Mouse (Mus musculus) ES-Bruce4 (cell line): ENCODE results near the gene Gm28044. TPM values are rescaled to one million over a fixed set of nuclear protein-coding genes. Genes with fewer than 3 reads are reported as not detected.
"Not testable (repeated sequence)": the region's sequence is repeated elsewhere in the genome, so short reads cannot be mapped to it uniquely, and the experiment has no call there.

Experiments used
- H3K27ac ChIP-seq: 2 replicates; pipeline ENCODE4 v1.5.1; 2012; ENCODE audit warnings: low read length, inconsistent platforms; ENCODE audit not compliant: insufficient read depth
- H3K27me3 ChIP-seq: 2 replicates; pipeline ENCODE4 v1.6.1; 2012; ENCODE audit warnings: mild to moderate bottlenecking, low read length, inconsistent platforms; ENCODE audit not compliant: control insufficient read depth, poor library complexity, insufficient read depth, severe bottlenecking
- H3K36me3 ChIP-seq: 2 replicates; pipeline ENCODE4 v1.6.1; 2012; ENCODE audit warnings: inconsistent platforms, mild to moderate bottlenecking, low read length, moderate library complexity; ENCODE audit not compliant: control insufficient read depth, poor library complexity, insufficient read depth, severe bottlenecking
- H3K4me1 ChIP-seq: one replicate; pipeline ENCODE4 v1.8.1; 2011; ENCODE audit warnings: low read length; ENCODE audit not compliant: control insufficient read depth, insufficient read depth
- H3K4me3 ChIP-seq: 2 replicates; pipeline ENCODE4 v1.5.1; 2011; ENCODE audit warnings: low read depth, mild to moderate bottlenecking, low read length
- H3K9ac ChIP-seq: 2 replicates; pipeline ENCODE4 v1.6.1; 2012; ENCODE audit warnings: low read depth, mild to moderate bottlenecking, inconsistent platforms; ENCODE audit not compliant: poor library complexity, severe bottlenecking
- H3K9me3 ChIP-seq: replicated peaks from 2 replicates; pipeline ENCODE4 v1.6.1; 2012; ENCODE audit warnings: mild to moderate bottlenecking, low read length, inconsistent platforms; ENCODE audit not compliant: control insufficient read depth, poor library complexity, insufficient read depth, severe bottlenecking
- CTCF ChIP-seq: IDR thresholded peaks from one replicate; pipeline ENCODE4 v1.8.1; 2011; ENCODE audit warnings: low read depth, low read length
- EP300 ChIP-seq: IDR thresholded peaks from 2 replicates; pipeline ENCODE4 v1.6.1; 2011; ENCODE audit warnings: low read depth, low read length; ENCODE audit not compliant: insufficient read depth
- POLR2A ChIP-seq: IDR thresholded peaks from one replicate; pipeline ENCODE4 v1.8.1; 2011; ENCODE audit warnings: low read length; ENCODE audit not compliant: insufficient read depth
- polyA plus RNA-seq: library from polyadenylated mRNA; stranded (reverse); fragments of >200 nt; gene quantifications from 2 replicates; pipeline ENCODE4 v1.2.4, GENCODE M21; 2011; ENCODE audit warnings: low read depth; ENCODE audit not compliant: missing spikeins, insufficient read depth, insufficient read length

Gm28044 gene
- polyA plus RNA-seq, result 2.5 and 4.6 TPM in 2 replicates

DNA sequence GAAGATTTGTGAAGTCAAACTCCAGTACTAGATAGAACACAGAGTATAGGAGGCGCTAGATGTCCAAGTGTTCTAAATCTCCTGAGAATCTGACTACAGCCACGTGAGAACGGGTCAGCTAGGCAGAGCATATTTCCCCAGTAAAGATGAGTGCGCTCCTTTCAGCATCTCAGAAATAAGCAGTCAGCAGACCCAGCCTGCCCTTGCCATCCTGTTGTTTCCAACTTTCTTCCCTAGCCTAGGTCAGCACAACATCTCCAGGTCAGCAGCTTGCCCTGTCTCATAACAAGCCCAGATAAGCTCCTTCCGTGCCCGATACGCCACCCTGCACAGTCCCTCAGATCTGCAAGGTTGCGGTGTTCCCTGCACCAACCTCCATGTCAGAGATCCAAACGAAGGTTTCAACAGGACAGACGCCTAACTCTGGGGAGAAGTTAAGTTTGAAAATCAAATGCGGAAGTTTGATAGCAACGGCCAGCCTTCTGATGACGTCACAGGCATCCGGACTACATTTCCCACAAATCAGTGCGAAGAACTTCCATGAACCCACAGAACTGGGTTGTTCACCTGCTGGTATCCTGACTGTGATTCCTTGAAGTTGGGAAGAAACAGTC is at the start of gene Gm28044, which contains the start of gene Zfp953:
TSS of gene Gm28044 (minus strand) at position 406 of the 614 bp plus-strand sequence.
TSS of gene Zfp953 (minus strand) at position 475 of the 614 bp plus-strand sequence.
- peak within 1 kb of the TSS; percentile 4; the same call in 1 of the 2 replicates for H3K27ac ChIP-seq
- H3K4me1 ChIP-seq, result peaks cover 2% of the 10 kb centered on the region
- TF ChIP-seq EP300 (no peak), POLR2A (no peak), CTCF (no peak)
- peak within 1 kb of the TSS; percentile 77 for H3K9ac ChIP-seq
- H3K4me3 ChIP-seq, result peak within 1 kb of the TSS; percentile 100
- H3K36me3 ChIP-seq, result no peaks in the 10 kb centered on the region
- no peaks in the 10 kb centered on the region for H3K9me3 ChIP-seq
- H3K27me3 ChIP-seq, result no peaks in the 10 kb centered on the region

- peak within 1 kb of the TSS; percentile 98 for H3K4me3 ChIP-seq
Measured at GRCm38 (mm10) chr13:67399183-67399903, 39.0 kb upstream of the Gm28044 start, which contains the start of gene Zfp429. Zfp429 (minus strand) TSS chr13:67399819.

DNA sequence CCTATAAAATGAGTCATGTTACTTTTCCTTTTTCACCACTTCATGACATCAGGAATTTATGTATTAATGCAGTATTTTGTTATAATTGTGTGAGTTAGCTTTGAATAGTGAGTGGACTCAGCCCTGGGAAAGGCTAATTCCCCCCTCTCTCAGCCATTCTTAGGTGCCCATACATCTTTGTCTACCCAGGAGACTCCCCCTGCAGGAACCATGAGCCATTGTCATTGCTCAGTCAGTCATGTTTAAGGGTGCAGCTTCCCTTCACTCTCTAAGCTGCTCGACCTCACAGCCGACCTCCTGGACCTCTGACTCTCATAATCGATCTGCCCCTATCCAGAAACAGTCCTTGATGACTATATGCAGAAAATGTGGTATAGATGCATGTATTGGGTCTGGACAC is 15.9 kb upstream of the Gm28044 start:
- not testable (repeated sequence) for H3K9me3 ChIP-seq, H3K4me3 ChIP-seq, H3K27me3 ChIP-seq, H3K4me1 ChIP-seq, H3K27ac ChIP-seq, H3K36me3 ChIP-seq, H3K9ac ChIP-seq

More at GRCm38 (mm10) chr13:67399183-67399903, 39.0 kb upstream of the Gm28044 start, which contains the start of gene Zfp429:
- not testable (repeated sequence) for H3K36me3 ChIP-seq, H3K27me3 ChIP-seq, H3K9me3 ChIP-seq, H3K4me1 ChIP-seq, H3K27ac ChIP-seq
- peak within 1 kb of the TSS; percentile 56 for H3K9ac ChIP-seq

- H3K9me3 ChIP-seq, H3K4me1 ChIP-seq, H3K36me3 ChIP-seq, H3K27me3 ChIP-seq, H3K27ac ChIP-seq: not testable (repeated sequence)
- Histone ChIP-seq H3K9ac (peak within 1 kb of the TSS; percentile 56), H3K4me3 (peak within 1 kb of the TSS; percentile 99)
Measured at GRCm38 (mm10) chr13:67375050-67375911, 14.9 kb upstream of the Gm28044 start, which contains the start of the genes Gm28041 and Zfp456. Gm28041 (minus strand) TSS chr13:67375733. Zfp456 (minus strand) TSS chr13:67375810.

DNA sequence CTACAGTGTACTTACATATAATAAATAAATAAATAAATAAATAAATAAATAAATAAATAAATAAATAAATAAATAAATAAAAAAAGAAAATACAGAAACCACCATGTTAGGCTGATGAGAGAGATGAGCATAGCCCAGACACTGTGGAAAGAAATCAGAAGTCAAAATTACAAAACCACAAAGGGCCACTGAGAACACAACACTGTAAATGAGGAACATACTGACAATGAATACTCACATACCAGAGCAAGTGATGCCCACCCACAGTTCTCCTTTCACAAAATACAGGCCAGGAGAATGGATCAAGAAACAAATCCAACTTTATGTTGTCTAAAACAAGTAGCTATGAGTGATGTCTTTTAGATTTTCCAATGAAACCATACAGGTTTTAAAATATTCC is 8.5 kb downstream of the Gm28044 start:
- H3K36me3 ChIP-seq, result no peaks in the 10 kb centered on the region
- no peaks in the 10 kb centered on the region for H3K27me3 ChIP-seq
- H3K9ac ChIP-seq, result no peak overlapping the region
- no peaks in the 10 kb centered on the region for H3K9me3 ChIP-seq
- H3K27ac ChIP-seq, result no peak overlapping the region
- TF ChIP-seq EP300, result no peak
- TF ChIP-seq CTCF, result no peak
- TF ChIP-seq POLR2A, result no peak
- no peaks in the 10 kb centered on the region for H3K4me1 ChIP-seq
- no peak overlapping the region for H3K4me3 ChIP-seq

DNA sequence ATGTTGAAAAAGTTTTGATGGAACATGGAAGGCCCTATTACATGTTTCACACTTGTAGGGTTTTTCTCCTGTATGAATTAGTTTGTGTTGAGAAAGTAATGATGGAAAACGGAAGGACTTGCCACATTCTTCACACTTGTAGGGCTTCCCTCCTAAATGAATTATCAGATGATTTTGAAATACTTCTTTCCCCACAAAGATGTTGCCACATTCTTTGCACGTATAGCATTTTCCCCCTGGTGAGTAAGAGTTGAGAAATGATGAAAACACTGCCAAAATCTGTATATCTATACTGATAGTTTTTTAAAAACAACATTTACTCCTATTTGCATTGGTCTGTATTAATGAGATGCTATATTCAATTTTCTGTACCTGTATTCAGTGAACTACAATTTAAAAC is 16.9 kb downstream of the Gm28044 start:
- no peak overlapping the region for H3K9ac ChIP-seq
- H3K4me3 ChIP-seq, result no peak overlapping the region
- H3K27ac ChIP-seq, result no peak overlapping the region
- H3K36me3 ChIP-seq, result no peaks in the 10 kb centered on the region; the same call in 1 of the 2 replicates
- H3K9me3 ChIP-seq, result no peaks in the 10 kb centered on the region
- TF ChIP-seq POLR2A, result no peak
- no peak for TF ChIP-seq CTCF
- TF ChIP-seq EP300, result no peak
- no peaks in the 10 kb centered on the region for H3K27me3 ChIP-seq
- no peaks in the 10 kb centered on the region for H3K4me1 ChIP-seq
